Mouse (Mus musculus) ZHBTc4 (cell line): ENCODE data around the gene Pcca.

Experiments used
- DNase-seq: peaks from one replicate; pipeline ENCODE4 v3.0.0-alpha.2; 2011; ENCODE audit warnings: low read depth, low spot score

Pcca gene

DNA sequence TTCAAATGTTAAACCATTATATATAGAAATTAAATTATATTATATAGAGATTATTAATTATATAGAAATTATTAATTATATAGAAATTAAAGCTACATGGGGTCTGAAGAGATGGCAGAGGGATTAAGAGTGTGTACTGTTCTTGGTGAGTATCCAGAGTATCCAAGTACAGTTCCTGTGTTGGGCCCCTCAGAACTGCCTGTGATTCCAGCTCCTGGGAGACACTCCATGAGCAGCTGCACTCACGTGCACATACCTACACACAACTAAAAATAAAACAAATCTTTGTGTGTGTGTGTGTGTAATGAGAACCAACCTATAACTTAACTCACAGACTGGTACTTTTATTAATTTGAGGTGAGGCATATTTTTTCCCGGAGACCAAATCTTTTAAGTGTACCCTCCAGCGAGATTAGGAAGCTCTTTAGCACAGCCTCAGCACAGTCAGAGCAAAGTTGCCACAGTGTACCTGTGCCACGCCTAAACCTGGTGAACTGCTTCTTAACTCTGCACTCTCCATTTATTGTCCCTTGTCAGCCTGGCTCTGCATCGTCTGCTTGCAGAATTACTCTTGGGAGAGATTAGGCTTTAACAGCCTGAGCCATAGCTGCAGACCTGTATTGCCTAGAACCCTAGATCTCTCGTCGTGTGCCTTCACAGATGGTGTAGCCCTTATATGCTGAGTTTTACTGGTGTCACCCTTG lies 301.5 kb downstream of the Pcca start:
- DNase-seq, result no peak

DNA sequence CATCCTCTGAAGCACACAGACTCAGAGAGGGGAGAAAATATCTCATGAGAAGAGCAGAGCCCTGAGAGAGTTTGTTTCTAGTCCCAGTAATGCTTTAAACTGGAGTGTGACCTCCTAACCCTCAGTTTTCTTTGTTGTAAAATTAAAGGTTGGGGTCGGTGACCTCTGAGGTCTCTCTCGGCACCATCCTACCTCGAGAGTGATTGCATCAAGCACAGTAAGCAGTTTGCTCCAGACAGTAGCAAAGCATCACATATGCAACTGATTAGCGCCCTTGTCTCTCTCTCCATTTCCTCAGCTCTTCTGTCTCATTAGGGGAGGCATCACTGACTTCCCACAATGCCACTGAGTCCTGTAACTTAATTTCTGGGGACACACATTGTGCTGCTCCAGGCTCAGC lies 302.1 kb downstream of the Pcca start:
- no peak for DNase-seq

DNA sequence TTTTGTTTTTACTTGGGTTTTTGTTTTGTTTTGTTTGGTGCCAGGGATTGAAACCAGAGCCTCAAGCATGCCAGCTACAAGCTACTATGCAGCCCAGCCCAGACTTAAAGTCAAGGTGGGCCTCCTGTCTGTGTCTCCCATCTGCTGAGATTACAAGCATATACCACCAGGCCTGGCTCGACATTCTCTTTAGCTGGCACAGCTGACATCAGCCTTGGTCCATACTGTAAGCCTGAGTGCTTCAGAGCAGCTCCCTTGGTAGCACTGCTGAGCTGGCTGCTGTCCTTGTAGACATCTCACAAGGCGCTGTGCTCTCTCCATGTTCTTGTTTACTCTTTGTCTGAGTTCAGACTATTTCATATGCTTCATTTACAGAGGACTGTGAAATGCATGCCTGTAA lies 302.9 kb downstream of the Pcca start:
- no peak for DNase-seq

DNA sequence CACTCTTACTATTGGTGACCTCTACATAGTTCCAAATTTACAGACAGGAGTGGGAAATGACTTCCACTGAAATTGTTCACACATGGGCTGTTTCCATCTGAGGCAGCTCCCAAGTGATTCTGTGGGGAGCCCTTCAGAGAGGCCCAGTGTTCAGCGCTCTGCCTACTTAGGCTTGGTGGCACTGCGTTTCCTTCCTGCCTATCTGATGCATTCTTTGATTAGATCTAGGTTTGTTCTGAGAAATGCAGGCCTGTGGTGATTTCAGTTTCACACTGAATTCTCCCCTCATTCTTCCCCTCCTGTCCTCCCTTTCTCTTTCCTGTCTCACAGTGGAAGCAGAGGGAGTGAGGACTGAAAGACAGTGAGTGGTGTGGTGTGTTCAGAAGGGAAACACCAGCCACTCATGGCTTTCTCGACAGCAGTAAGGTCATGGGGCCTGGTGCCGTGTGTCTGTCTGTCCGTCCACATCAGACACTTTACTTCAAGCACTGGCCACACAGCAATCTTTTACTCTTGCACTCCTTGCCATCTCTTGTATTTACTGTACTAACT lies 318.5 kb downstream of the Pcca start:
- no peak for DNase-seq

DNA sequence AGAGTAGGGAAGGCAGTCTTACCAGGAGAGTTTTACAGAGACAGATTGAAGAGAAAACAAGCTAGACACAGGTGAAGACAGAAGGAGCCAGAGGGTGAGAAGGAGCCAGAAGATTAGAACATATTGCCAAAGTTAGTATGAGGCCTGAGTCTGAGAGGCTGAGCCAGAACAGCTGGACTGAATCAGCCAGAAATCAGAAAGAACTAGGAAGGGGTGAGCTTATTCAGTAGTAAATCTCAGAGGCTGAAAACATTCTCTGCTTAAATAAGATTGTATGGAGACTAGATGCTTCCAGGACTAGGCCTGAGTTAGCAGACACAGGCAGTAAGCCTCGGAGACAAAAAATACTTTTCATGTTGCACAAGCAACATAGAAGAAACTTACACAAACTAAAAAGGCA lies 325.7 kb downstream of the Pcca start:
- DNase-seq, result no peak

DNA sequence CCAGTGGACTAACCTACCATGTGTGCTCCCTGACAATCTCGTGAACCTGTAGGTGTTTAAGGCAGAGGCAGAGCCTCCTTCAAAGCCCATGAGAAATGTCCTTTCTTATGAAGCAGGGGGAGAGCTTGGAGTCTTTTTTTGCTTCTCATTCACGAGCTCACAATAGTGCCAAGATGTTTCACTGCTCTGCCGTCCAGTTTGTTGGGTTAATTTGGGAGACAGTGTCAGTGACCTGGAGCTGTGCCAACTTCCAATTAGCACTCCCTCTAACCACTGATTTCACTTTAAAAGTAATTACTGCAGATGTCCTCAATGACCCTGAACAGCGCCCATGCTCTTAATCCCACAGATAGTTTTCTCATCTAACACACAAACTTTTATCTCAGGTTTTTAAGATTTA lies 328.5 kb downstream of the Pcca start:
- DNase-seq, result no peak

DNA sequence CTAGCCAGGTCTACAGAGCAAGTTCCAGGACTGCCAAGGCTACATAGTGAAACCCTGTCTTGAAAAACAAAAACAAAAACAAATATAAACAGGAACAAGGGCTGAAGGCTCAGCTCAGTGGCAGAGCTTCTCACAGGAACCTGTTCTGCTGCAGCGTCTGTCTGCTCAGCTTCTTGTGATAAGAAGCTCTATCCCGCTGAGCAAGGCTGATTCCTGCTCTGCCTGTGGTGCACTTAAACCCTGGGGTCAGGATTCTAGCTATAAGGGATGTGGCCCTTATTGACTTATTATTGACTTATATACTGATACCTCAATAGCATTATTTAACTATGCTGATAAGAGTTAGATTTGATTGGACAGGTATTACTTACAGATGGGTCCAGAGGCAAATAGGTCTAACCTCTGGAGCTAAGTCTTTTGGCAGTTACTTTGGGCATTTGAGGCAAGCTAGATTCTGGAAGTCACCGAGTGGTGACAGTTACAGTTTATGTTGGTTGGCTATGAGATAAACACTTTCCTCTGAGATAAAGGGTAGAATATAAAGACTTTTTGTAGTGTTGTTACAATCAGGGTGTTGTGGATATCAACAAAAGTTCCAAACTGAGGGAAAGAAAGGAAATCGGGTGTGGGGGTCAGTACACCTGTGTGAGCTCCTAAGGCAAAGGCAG lies 331.5 kb downstream of the Pcca start:
- no peak for DNase-seq

DNA sequence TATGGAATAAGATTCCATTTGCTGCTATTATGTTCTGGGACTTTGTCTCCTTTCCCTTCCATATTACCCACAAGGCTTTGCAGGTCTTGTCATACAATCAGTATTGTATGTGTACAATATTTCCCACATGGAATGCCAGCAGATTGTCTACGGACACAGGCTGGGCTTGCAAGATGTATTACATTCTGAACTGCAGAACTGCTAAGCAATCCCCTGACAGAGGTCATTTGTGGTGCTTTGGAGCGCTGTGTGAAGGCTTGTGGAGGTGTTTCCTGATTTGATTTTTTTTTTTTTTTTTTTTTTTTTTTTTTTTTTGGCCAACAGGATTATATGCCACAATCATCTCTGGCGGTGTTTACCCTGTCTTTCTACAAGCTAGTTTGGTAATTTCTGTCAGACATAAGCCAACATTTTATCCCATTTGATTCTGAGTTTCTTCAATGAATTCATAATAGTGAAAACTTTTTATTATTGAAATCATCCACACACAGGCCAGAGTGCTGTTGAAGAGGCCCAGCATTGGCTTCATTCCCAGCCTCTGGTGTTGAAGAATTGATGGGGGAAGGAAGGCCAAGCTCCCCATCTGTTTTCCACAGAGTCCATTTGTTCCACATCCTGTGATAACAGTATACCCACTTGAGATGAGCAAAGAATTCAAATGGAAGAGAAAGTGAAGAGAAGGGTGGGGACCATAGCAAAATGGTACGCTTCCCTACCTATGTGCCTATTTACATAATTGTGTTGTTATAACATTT lies 333.6 kb downstream of the Pcca start:
- DNase-seq, result no peak

DNA sequence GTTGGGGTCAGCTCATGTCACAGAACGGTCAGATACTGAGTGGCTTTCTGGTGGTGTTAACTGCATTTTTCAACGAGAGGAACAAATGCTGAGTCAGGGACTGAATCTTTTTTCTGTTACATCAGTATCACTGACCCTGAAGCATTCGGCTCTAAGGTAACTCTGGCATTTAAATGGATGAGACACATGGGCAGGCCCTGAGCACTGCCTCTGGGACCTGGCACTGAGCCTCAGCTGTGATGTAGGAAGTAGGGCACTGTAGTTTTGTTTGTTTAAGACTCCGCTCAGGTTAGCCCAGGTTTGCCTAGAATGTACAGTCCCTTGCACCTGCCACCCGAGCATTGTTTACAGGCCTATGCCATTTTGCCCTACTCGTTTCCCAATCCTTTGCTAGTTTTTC lies 335.7 kb downstream of the Pcca start:
- DNase-seq, result no peak

DNA sequence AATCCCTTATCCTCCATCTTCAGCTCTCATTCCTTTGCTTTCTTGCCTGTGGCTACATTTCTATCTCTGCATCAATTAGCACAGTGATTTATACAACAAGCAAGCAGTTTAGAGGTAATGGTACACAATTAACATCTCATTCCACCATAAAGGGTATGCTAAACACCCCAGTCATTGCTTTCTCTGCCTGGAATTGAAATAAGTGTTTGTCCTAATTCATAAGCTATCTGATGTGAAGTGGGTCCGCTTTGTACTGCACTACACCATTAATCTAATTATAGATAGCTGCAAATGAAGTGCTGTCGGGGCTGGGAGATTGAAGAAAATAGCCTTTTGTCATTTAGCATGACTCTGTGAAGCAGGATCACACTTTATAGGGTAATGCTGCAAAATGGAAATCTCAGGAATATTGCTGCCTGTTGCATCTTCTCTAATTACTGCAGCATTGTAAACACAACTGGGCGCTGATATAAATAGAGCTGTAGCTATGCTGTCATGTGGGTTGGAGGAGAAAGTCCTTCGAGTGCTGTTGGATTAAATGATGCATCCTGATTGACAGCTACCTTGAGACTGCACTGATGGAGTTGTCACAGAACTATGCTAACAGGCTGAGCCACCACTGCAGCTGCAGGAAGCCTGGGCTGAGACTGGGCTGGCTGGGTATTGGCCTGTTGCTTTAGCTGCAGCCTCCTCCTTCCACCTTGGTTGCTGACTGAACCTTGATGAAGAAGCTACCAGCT lies 337.9 kb downstream of the Pcca start:
- DNase-seq, result peak; percentile 18

DNA sequence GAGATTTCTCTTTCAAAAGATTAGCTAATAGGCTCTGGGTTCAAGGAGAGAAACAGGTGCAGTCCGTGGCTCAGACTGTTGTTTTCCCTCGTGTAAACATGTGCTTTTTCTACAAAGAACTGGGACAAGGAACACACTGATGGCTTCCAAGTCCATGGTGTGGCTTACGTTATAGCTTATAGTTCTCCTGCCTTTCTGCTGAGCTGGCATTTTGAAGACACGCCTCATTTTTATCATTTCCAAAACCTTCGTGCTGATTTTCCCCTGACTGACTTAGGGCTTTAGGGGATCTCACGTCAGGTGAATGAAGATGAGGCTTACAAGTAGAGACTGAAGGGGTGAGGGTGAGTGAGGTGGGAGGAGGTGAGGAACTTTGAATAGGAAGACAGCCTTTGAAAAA lies 338.5 kb downstream of the Pcca start:
- no peak for DNase-seq

DNA sequence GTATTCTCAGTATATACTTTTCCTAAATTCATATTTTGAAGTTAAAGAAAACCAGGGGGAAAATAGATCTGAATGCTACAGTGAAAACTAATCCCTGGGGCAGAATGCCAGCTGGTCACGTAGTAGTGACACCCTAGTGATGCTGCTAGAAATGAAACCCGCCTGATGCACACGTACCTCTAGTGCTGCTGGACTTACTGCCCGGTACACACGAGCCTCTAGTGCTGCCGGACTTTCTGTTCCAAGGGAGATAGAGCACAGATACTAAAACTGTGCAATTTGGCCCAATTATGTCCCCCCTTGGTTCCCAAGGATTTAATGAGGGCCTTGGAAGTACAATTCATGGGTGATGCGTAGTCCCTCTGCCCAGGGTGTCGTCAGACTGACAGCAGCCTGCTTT lies 340.9 kb downstream of the Pcca start:
- no peak for DNase-seq

DNA sequence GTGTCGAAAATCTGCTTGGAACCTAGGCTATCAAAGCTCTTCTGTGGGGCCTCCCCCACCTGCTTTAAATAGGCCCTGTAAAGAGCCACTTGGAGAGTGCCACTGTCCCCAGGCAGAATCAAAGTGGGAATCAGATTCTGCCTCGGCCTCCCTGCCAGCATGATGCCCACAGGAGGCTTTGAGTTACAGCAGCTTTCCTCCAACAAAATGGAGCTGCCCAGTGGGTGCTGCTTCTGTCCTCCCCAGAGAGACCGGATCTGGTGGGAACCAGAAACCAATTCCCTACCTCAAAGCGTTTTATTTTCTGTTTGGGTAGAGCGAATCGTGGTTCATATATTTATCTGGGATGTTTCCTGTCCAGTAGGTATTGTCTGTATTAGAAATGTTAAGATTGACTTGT lies 341.5 kb downstream of the Pcca start:
- no peak for DNase-seq

DNA sequence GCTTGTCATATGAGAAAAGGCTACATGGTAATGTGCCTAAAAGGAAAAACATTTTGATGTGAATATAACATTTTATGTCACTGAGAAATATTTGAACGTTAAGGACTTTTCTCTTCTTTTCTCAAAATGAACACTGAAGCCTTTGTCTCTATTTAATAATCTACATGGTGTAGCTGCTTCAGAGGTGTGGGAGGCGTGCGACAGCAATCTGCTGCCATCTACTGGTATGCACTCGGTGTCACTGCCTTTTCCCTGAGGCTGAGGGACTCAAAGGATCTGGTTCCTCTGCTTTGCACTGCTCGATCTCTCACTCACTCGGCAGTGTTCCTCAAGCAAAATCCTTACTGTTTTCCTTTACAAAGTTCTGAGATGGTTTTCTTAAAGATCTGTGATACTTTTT lies 342.0 kb downstream of the Pcca start:
- DNase-seq, result peak; percentile 70

DNA sequence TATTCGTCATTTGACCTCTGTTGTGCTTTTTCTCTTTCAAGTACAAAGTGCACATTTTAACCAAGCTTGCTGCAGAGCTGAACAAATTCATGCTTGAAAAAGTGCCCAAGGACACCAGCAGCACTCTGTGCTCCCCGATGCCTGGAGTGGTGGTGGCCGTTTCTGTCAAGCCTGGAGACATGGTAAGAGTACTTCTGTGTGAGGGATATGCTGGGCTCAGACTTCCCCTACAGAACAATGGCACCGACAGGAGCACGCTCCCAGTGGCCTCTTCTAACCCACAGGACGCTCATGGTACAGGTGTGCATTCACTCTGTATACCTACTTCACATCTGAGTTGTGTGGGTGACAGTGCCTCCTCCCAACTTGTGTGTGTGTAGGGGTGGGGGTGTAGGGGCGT lies 342.6 kb downstream of the Pcca start:
- no peak for DNase-seq

DNA sequence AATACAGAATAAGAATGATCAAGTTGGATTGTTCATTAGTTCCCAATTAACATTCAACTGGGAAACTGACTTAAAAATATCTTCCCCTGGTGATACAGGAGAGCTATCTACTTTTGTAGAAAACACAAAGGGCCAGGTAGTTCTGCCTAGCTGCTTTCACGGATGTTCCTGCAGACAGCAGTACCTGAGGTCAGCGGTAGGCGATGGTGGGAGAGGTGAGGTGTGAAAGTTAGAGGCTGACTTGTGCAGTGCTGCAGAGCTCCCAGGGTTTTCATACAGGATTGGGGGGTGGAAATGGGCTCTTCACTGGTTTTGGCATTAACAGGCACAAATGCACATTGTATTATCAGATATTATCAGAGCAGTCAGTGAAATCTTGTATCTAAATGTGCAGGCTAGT lies 343.7 kb downstream of the Pcca start:
- no peak for DNase-seq

DNA sequence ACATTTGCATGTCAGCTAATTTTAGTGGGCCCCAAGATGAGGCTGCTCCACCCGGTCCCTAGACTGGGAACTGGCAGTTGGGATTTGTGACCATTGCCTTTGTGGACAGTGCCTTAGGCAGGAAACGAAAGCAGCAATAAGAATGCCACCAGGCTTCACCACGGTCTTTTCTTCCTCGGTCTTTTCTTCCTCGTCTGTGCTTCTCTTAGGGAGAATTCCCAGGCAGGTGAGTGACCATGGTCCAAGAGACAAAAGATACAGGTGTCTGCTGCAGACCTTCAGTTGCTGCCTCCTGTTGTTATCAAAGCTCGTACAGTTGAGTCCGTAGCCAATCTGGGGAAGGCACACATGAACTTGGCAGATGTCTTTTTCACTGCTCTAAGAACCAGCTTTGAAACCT lies 346.2 kb downstream of the Pcca start:
- DNase-seq, result no peak

DNA sequence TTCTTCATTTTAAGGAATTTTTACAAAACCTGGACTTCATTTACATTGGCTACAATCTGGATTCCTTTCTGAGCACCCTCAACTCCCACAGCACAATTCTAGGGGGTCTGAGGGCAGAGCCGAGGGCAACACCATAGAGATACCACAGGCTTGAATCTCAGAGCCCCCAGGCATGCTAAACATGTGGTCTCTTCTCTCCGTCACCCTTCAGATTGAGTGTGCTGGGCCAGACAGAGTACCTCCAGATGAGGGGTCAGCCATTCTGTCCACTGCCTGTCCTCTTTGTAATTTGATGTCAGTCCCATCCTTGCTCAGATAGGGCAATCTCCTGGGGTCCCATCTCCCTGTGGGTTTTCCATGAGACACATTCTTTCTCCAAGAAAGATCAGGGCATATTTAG lies 347.6 kb downstream of the Pcca start:
- no peak for DNase-seq

DNA sequence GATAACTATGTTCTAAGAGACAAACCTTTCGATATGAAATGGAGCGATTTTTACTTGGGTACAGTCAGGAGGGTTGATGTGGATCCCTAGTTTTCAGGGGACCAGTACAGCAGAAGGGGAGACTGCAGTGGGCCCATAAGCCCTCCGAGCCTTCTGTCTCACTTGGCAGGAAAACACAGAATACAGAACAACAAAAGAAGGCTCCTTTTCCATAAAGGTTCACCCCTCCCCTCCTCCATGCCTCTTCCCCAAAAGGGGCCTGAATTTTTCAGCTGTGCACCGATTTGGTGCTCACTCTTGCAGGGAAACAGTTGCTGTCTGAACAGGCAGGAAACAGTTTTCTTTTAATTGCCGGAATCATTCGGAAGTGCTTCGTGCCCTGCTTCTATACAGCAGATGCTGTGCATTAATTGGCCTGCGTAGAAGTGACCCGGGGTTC lies 348.1 kb downstream of the Pcca start:
- DNase-seq, result no peak

DNA sequence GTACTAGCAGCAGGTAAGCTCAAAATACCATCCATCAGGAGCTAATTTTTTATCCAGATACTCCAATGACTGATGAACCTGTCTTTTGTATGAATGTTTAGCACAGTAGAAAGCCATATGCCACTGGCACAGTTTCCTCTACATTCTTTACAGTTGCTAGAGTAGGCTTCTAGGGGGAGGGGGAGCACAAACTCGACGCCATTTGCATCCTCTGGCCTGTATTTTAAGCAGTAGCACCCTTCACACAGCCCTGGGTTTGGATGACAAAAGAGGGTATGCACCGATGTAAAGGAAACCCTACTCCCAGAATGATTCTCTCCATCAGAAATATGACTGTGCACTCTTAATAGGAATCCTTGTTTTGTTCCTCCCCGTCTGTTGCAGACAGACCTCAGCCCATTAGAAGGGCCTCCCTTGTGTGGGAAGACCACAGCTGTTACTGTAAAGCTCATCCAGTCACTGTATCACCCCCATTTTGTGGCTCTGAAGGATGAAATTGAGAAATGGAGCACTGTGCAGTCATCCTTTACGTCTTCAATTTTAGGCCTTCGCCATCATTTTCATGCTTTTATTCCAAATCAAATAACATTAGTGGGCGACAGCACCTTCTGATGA lies 348.8 kb downstream of the Pcca start:
- no peak for DNase-seq

DNA sequence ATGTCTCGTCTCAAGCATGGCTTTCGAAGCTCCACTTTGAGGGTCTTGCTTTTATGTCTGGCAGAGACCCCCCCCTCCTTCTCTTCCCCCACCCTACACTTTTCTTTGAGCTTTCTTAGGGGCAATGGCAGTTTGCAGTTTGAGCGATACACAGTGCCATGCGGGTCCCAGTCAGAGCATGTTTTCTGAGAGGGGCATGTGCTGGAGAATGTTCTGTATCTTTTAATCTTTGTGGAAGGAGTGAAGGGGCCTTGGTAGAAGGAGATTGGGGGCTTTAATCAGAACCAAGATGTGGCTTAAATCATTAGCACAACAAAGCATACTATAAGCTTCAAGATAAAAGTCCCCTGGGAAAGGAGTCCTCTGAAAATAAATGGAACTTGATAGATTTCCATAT lies 349.3 kb downstream of the Pcca start:
- no peak for DNase-seq
